Mouse (Mus musculus) bone marrow, adult 2 months (tissue): ENCODE results near the gene 9030025P20Rik.
"Not testable (repeated sequence)": the region's sequence is repeated elsewhere in the genome, so short reads cannot be mapped to it uniquely, and the experiment has no call there.

Experiments used
- CTCF ChIP-seq: fragments of 200-500 bp; IDR thresholded peaks from 2 replicates; pipeline ENCODE4 v1.5.1; 2011; ENCODE audit warnings: low read length, control low read depth; ENCODE audit not compliant: control insufficient read depth, insufficient read depth
- POLR2A ChIP-seq: fragments of 200-500 bp; IDR thresholded peaks from 2 replicates; pipeline ENCODE4 v1.6.1; 2011; ENCODE audit warnings: low read depth, mild to moderate bottlenecking, control low read depth, low read length, borderline replicate concordance; ENCODE audit not compliant: control insufficient read depth

DNA sequence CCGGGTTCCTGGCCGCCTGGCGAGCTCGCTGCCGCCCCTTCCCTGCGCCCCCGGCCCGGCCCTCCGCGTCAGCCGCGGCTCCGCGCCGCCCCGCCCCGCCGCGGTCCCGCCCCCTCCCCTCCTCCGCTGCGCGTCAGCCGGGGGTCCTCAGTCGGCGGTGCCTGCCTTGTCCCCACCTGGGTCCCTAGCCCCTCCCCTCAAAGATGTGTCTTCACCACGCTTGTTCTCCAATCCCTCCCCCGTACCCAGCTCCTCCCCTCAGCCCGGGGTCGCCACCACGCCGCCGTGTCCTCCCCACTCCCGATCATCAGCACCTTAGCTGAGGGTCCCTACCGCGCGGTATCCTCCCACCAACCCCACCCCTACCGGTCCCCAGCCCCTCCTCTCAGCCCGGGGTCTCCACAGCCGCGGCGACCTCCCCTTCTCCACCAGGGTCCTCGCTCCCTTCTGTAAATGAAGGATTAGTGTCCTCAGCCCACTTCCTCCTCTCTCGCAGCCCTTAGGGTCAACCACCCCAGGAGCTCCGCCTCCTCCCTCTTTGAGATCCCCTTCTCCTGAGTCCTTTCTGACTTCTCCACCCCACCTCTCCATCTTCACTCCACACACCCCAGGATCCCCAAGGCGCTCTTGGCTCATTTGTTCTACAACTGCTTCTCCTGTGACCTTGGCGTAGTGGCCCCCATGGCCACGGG is 46.4 kb downstream of the 9030025P20Rik start:
- not testable (repeated sequence) for TF ChIP-seq POLR2A, CTCF
